Mouse (Mus musculus): ENCODE data around the gene Copz1.

GRCm38 (mm10) chr15:103280817-103281464 lies 8.4 kb downstream of the Copz1 start:
- TF ChIP-seq CTCF (IDR thresholded peaks at IDR 0.05; ENCODE audit: control insufficient read depth, insufficient read depth, insufficient read length): peak; percentile 51
- TF ChIP-seq MAX (IDR thresholded peaks at IDR 0.05): no peak
- no peak for TF ChIP-seq MYOD1 (IDR thresholded peaks at IDR 0.05; ENCODE audit: control insufficient read depth, insufficient read length, low read depth)
- no peak for TF ChIP-seq USF1 (IDR thresholded peaks at IDR 0.05; ENCODE audit: low read depth)

Measured in C2C12 (cell line).